Mouse (Mus musculus) monocyte, adult 5-6 weeks (primary cell): ENCODE data around the gene Rab43. TPM values are rescaled to one million over a fixed set of nuclear protein-coding genes. Genes with fewer than 3 reads are reported as not detected.

Experiments
- total RNA-seq: library from RNA; stranded (forward); fragments of 200-1000, 200-491, 200-594 nt; gene quantifications from 3 replicates; pipeline ENCODE4 v1.2.3, GENCODE M21; 2017

Gene Rab43
- total RNA-seq, 1 experiment from 2014 or later, result 34.7 TPM

Other genes starting within 250 kb of the Rab43 start
- gene Prokr1, start 221.4 kb downstream of the Rab43 start, total RNA-seq, result 0.67 to 2.8 TPM (median 1.9 TPM) in 3 replicates
- 5.2 to 12.7 TPM (median 8.7 TPM) in 3 replicates for gene Aplf, start 140.0 kb downstream of the Rab43 start, total RNA-seq
- gene Efcc1, start 81.3 kb downstream of the Rab43 start, total RNA-seq, result not detected in 3 replicates
- gene Gp9, start 34.1 kb downstream of the Rab43 start, total RNA-seq, result 1.9 to 42.8 TPM (median 3.1 TPM) in 3 replicates
- 27.5 to 45.6 TPM (median 37.9 TPM) in 3 replicates for gene Gm45140, start 23.6 kb upstream of the Rab43 start, total RNA-seq
- 60.7 to 130 TPM (median 83.6 TPM) in 3 replicates for gene Isy1, start 26.6 kb upstream of the Rab43 start, total RNA-seq
- gene Cnbp, start 38.9 kb upstream of the Rab43 start, total RNA-seq, result 887 to 1,002 TPM (median 999 TPM) in 3 replicates
- gene Copg1, start 75.7 kb upstream of the Rab43 start, total RNA-seq, result 71.4 to 93.1 TPM (median 76.4 TPM) in 3 replicates
- gene Hmces, start 101.8 kb upstream of the Rab43 start, total RNA-seq, result 13.7 to 53.1 TPM (median 36.9 TPM) in 3 replicates
- gene H1fx, start 169.5 kb upstream of the Rab43 start, total RNA-seq, result not detected in 3 replicates
- 113 to 127 TPM (median 126 TPM) in 3 replicates for gene Rab7, start 233.1 kb upstream of the Rab43 start, total RNA-seq